Mouse (Mus musculus) macrophage (primary cell): ENCODE measurements around the gene Lingo1. TPM values are rescaled to one million over a fixed set of nuclear protein-coding genes. Genes with fewer than 3 reads are reported as not detected.

ENCODE experiments used
- H3K27ac ChIP-seq: fragments of 350-480 bp; formaldehyde crosslinking; 2 replicates; pipeline ENCODE4 v1.9.0; 2021
- H3K36me3 ChIP-seq: fragments of 350-480 bp; formaldehyde crosslinking; 2 replicates; pipeline ENCODE4 v1.9.0; 2021; ENCODE audit errors: inconsistent target
- H3K4me3 ChIP-seq: fragments of 350-480 bp; formaldehyde crosslinking; 2 replicates; pipeline ENCODE4 v1.9.0; 2021; ENCODE audit errors: inconsistent target
- H3K79me2 ChIP-seq: fragments of 350-480 bp; formaldehyde crosslinking; 2 replicates; pipeline ENCODE4 v1.9.0; 2021; ENCODE audit errors: inconsistent target
- WGBS: methylation state at CpG from one replicate; pipeline ENCODE4 v1.1.7; 2026; ENCODE audit warnings: inconsistent platforms; ENCODE audit not compliant: missing documents; 5-methylcytosine and 5-hydroxymethylcytosine counted together
- polyA plus RNA-seq: library from polyadenylated mRNA; stranded (reverse); fragments of 250-400 nt; gene quantifications from 3 replicates; pipeline ENCODE4 v1.2.4, GENCODE M21; 2018; ENCODE audit warnings: inconsistent platforms

The Lingo1 gene
- polyA plus RNA-seq, 1 experiment from 2014 or later: not detected

DNA sequence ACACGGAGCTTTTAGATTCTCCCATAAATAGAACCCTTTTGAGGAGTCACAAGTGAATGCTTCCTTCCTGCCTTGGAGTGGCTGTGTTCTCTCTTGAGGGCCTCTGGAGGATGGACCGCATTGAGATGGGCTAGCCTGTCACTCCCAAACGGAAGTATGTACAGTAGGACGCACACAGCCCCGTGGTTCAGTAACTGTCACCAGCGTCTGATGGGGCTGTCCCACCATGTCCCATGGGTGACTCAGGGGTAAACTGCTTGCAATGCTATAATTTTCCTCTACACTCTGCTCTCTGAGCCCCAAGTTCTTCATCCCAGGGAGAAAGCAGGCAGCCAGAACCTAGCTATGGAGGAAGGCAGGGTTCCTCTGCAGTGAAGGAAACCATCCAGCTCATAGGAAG lies 11.7 kb upstream of the Lingo1 start:
- WGBS: 75% methylated on average over 6 of the region's 6 CpGs

DNA sequence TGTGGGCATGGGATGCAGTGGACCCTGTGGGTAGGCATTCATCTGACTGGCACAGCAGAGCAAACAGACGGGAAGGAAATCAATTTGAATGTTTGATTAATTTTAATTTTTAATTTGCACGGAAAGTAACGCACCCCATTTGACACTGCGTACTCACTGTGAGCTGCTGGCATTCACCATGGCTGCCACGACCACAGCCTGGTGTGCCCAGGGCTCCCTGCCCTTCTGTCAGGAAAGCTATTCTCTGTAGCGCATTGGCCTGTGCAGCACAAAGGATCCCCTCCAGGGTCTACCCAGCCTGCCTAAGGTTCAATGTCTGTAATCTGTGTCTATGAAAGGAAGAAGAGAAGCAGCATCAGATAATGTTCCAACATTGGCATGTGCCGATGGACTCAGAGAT lies 6.9 kb upstream of the Lingo1 start:
- Histone ChIP-seq H3K79me2 (no peaks in the 10 kb centered on the region), H3K36me3 (no peaks in the 10 kb centered on the region), H3K27ac (no peak overlapping the region), H3K4me3 (no peak overlapping the region)
- 97% methylated on average over 7 of the region's 7 CpGs for WGBS

More for the DNA sequence above, 11.7 kb upstream of the Lingo1 start:
- H3K4me3 ChIP-seq: no peak overlapping the region
- no peaks in the 10 kb centered on the region for H3K36me3 ChIP-seq
- H3K27ac ChIP-seq: no peak overlapping the region
- H3K79me2 ChIP-seq: no peaks in the 10 kb centered on the region

DNA sequence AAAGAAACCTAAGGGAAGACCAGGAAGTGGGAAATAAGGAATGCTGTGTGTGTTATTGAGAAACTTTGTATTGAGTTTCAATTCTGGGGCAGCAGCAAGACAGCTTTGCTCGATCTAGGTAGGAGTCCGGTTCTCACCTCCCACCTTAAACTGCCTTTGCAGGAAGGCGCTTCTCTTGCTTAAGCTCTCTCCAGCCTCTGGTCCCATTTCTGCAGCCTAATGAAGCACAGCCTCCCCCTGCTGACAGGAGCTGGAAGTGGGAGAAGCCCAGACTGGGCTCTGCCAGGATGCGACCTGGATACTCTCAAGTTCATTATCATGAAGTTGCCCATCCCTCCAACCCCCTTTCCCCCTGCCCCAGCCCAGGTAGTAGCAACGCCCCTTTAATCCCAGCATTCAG lies 1.6 kb upstream of the Lingo1 start:
- H3K4me3 ChIP-seq: no peak overlapping the region
- H3K27ac ChIP-seq: no peak overlapping the region
- H3K36me3 ChIP-seq: no peaks in the 10 kb centered on the region
- no peaks in the 10 kb centered on the region for H3K79me2 ChIP-seq
- WGBS: 23% methylated on average over 5 of the region's 5 CpGs

DNA sequence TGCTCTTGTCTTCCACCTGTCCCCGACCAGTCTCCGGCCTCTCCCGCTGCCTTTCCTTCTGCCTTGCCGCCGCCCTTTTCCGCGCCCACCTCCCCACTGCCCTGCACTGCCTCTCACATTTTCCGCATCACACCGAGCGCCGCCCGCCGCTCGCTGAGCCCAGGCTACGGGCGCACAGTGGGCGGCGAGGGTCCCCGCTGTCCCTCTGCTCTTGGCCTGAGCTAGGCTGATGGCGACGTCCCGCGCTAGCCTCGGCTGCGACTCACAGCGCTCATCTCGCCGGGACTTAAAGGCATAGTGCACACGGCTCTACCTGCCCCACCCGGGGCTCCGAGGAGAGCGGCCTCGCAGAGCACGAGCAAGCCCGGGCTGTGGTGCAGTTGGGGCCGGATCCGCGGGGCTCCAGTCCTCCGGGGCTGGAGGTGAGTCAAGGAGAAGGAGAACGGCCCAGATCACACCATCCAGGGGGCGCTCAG lies 426 bp upstream of the Lingo1 start:
- Histone ChIP-seq H3K79me2 (no peaks in the 10 kb centered on the region), H3K27ac (no peak overlapping the region), H3K4me3 (no peak overlapping the region), H3K36me3 (no peaks in the 10 kb centered on the region)
- 1% methylated on average over 39 of the region's 41 CpGs for WGBS

DNA sequence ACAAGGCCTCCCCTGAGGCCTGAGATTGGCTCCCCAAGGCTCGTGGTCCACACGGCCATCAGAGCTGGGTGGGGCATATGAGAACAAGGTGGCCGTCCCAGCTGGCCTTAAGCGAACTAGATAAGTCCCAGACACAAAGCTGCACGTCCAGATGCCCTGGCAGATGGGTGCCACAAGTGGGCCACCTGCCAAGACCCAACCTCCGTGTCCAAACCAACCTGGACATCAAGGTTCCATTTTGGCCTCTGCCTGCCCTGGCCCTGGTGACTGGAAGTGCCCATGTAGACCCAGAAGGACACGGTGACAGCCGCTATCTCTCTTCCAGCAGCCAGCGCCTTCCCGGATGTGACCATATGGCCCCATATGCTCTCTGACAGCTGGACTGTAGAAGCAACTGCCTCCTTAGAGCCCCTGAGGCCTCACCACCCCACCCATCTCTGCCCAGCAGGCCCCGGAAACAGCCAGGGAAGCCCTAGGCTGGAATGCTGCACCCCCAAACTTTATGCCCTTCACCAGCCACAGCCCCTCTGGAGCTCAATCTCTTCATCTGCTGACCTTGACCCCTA lies 4.5 kb downstream of the Lingo1 start:
- WGBS: 87% methylated on average over 11 of the region's 11 CpGs
- no peaks in the 10 kb centered on the region for H3K79me2 ChIP-seq
- no peak overlapping the region for H3K27ac ChIP-seq
- no peaks in the 10 kb centered on the region for H3K36me3 ChIP-seq
- H3K4me3 ChIP-seq: no peak overlapping the region

DNA sequence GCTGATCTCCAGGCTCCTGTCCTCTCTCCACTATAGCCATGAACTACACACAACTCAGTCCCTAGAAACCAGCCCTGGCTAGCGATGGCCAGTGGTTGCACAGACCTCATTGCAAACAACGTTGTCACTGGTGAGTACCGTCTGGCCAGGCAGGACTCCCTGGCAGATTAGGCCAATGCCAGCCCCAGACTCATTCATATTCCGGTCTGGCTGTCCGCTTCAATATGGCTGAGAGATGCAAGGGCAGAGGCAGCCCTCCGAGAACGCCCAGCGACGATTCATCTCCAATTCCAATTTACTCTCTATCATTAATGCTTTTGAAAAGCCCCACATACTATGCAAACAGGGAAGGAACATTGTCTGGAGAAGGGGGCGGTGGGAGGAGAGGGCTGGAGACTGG lies 11.7 kb downstream of the Lingo1 start:
- Histone ChIP-seq H3K36me3 (no peaks in the 10 kb centered on the region), H3K79me2 (no peaks in the 10 kb centered on the region), H3K27ac (no peak overlapping the region), H3K4me3 (no peak overlapping the region)
- WGBS: 95% methylated on average over 10 of the region's 10 CpGs

DNA sequence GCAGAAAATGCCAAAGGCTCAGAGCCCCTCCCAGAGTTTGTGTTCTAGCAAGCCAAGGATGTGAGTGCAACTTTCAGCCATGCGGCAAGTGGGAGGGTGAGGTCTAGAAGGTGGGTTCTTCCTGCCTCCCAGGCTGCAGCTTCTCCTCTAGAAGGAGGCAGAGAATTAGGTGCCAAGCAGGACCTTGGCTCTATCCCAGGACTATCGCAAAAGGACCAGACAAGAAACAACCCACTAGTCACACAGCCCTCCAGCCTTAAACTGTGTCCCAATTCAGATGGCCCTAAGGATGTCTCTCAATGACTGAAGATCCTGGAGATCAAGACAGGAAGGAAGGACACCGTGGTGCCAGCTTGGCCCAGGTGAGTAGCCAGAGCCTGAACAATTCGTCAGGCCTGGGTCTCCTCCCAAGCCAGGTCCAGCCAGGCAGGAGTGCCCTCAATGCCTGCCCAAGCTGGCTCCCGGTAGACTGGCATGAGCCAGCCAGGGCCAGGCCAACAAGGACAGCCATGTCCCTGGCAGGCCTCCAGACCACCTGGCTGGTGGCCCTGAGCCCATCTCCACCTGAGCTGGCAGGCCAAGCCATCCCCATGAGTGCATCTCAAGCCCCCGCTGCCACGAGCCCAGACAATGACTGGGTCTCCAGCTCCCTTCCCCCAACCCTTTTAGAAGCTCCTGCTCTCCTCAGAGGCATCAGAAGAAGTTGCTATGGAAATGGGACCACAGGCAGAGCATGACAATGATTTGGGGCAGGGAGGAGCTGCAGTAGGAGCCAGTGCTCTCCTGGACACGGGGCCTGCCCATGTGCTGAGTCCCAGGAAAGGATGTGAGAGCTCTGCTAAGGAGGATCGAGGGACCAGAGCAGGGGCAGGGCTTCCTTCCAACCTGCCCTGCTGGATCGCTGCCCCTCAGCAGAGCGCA lies 19.1 kb downstream of the Lingo1 start:
- no peak overlapping the region for H3K27ac ChIP-seq
- H3K79me2 ChIP-seq: no peaks in the 10 kb centered on the region
- WGBS: 82% methylated on average over 11 of the region's 11 CpGs
- no peaks in the 10 kb centered on the region for H3K36me3 ChIP-seq
- no peak overlapping the region for H3K4me3 ChIP-seq

DNA sequence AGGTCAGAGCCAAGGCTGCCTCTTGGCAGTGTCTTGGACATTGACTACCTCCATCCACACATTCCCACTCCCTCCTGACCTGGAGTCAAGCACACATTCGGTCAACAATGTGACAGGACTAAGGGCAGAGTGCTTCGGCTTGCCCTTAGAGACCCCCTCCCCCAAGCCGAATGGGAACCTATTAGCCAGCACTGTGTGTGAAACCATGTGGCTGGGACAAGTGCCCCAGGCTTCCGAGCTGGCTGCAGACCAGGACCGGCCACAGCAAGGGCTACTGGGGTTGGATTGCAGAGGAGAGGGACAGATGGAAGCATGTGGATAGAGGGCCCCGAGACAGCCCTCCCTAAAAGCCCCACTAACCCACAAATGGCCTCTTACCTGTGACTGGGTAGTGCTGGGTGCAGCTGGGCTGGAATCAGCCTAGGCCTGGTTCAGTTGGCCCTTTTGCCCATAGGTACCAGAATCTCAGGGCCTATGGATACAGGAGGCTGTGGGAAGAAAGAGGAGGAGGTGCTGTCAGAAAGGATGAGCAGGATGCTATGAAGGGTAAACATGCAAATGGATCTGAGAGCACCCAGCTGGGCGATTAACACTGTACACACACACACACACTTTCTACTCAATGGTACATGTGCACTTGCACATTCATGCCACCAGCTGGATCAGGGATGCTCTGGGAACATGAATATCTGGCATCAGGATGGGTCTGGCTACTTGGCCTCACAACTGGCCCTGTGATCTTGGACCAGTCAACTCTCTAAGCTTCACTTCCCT lies 20.9 kb downstream of the Lingo1 start:
- Histone ChIP-seq H3K79me2 (no peaks in the 10 kb centered on the region), H3K36me3 (no peaks in the 10 kb centered on the region), H3K4me3 (no peak overlapping the region), H3K27ac (no peak overlapping the region)
- WGBS: 87% methylated on average over 7 of the region's 7 CpGs

DNA sequence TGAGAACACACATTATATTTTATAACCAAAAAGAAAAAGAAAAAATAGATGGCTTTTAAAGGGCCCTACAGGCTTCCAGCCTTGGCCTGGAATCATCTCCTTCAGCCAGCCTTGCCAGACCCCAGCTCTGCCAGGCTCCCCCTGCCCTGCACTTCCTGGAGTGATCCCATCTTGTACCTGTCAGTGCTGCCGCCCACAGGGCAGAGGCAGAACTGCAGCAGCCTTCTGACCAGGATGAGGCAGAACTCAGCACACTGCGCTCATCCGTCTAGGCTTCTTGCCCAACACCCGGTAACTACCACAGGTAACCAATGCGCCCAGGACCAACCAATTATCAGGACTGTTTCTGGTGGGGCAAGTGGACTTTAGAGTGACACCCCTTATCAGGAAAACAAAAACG lies 22.0 kb downstream of the Lingo1 start:
- no peaks in the 10 kb centered on the region for H3K79me2 ChIP-seq
- H3K27ac ChIP-seq: no peak overlapping the region
- H3K4me3 ChIP-seq: no peak overlapping the region
- no peaks in the 10 kb centered on the region for H3K36me3 ChIP-seq
- WGBS: 43% methylated on average over 6 of the region's 6 CpGs

DNA sequence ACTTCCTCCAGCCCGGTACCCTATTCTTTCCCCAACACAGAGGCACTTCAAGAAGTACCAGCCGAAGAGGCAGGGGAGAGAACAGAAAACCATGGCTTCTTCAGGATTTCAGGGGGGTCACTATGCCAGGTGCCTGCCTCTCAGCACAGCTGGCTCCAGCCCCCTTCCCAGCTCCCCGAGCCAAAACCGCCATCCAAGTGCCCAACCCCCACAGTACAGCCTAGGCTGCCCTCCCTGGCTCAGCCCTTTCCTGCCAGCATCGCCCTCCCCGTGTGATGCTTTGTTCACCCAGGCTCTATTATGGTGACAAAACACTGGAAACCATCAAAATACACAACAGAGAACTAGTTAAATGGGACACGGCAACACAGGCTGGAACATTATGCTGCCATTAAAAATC lies 22.6 kb downstream of the Lingo1 start:
- no peak overlapping the region for H3K27ac ChIP-seq
- no peaks in the 10 kb centered on the region for H3K79me2 ChIP-seq
- no peaks in the 10 kb centered on the region for H3K36me3 ChIP-seq
- 78% methylated on average over 7 of the region's 7 CpGs for WGBS
- H3K4me3 ChIP-seq: no peak overlapping the region

DNA sequence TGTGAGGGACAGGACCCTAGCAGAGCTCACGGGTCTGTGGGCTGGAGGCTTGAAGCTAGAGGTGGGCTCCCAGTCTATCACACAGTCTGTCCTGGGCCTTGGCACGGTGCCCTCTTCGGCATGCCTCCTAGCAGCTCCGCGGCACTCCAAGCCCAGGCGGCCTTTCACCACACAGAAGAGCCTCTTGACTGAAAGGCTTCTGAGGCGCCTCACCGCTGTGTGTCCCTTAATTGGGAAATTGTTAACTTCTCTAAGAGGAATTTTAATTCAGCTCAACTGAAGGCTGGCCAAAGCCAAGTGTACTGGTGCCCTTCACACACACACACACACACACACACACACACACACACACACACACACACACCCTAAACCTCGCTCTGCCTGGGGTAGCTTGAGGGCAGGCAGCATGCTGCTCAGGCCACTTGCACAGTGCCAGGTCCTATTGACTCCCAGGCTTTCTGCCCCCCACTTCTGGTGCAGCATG lies 28.6 kb downstream of the Lingo1 start:
- Histone ChIP-seq H3K79me2 (no peaks in the 10 kb centered on the region), H3K27ac (no peak overlapping the region), H3K36me3 (no peaks in the 10 kb centered on the region), H3K4me3 (no peak overlapping the region)
- 96% methylated on average over 9 of the region's 9 CpGs for WGBS

DNA sequence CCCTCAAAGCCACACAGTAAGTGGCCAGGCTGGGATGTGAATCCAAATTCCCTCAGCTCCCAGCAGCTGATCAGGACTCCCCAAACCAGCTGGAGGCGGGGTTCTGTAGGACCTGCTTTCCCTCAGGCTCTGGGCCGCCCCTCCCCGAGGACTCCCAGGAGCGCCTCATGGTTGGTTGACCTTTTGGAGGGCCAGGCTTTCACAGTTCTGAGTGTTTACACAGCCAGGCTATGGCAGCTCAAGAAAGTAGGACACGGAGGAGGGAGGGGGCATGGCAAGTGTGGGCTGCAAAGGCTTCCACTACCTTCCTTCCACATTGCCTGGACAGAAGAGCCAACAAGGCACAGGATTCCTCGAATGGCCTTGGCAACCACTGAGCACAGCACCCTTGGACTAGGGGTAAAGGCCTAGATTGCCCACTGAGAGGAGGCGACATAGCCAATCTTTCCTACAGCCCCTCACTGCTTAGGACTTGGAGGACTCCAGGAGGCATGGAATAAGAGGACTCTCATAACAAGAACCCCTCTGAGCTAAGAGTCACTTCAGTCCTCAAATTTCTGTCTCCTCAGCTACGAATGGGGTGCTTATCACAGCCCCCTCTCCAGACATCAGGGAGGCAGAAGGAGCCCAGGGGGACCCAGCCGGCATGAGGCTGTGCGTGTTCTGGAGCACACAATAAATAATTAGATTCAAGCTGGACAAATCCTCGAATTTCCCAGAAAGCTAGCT lies 29.5 kb downstream of the Lingo1 start:
- Histone ChIP-seq H3K4me3 (no peak overlapping the region), H3K27ac (no peak overlapping the region), H3K79me2 (no peaks in the 10 kb centered on the region), H3K36me3 (no peaks in the 10 kb centered on the region)
- WGBS: 81% methylated on average over 11 of the region's 11 CpGs

DNA sequence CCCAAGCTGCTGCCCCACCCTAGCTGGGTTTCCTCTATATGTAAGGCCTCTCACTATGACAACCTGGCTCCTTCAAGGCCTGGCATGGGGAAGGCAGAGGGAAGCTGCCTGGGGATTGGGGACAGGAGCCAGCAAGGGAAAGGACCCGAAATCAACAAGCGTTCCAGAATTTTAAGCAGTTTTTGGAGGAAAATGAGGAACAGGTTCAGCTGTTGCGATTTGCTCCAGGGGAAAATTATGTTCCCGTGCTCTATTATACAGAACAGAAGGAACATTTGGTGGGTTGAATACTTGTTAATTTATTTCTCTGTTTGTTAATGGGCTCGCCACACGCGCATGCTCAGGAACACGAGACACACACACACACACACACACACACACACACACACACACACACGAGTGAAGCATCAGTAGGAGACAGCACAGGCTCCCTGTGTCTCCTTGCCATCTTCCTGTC lies 34.1 kb downstream of the Lingo1 start:
- Histone ChIP-seq H3K27ac (no peak overlapping the region), H3K36me3 (no peaks in the 10 kb centered on the region), H3K79me2 (no peaks in the 10 kb centered on the region), H3K4me3 (no peak overlapping the region)
- 95% methylated on average over 8 of the region's 9 CpGs for WGBS

DNA sequence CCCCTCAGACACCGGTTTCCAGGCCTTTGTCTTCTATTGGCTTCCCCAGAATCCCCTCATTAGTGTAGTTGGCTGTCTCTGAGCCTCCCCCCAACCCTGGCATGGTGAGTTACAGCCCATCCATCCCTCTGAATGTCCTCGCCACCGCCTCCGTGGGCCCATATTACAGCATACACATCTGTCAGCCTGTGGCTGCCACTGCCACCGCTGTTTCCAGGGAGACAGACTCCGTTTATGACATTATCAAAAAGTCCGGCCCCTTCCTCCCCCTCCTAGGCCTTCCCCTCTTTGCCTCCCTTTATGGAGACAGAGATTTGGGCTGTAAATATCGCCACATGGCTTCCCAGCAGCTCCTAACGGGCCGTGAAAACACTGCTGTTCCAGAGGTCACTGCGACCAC lies 38.5 kb downstream of the Lingo1 start:
- Histone ChIP-seq H3K27ac (no peak overlapping the region), H3K79me2 (no peaks in the 10 kb centered on the region), H3K4me3 (no peak overlapping the region), H3K36me3 (no peaks in the 10 kb centered on the region)
- WGBS: 35% methylated on average over 11 of the region's 11 CpGs
